Mouse (Mus musculus) frontal cortex, postnatal 10 days (tissue): ENCODE data around the gene Myo15b.
A peak's percentile ranks its signal among the peaks of the same experiment; 100 is the strongest.

Experiments
- DNase-seq, 2 experiments: peaks; one replicate each; pipeline ENCODE4 v3.0.0; 2022; ENCODE audit warnings: low spot score in 2 of 2, mixed read lengths in 1 of 2

Myo15b gene

DNA sequence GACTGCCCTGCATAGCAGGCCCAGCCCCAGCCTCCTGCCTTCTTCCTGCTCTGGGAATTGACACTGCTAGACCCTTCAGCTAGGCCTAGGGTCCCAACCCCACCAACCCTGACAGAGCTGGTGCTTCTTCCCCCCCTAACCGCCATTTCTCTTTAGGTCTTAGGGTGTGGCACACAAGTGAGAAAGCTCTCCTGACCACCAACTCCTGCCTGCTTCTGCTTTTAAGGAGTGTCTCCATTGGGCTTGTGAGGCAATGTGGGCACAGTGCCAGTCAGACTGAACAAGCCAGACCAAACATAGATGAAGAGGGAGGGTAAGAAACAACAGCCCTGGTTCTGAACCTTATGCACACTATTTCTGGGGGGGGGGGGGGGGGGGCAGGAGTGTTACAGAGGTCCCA, 44.6 kb downstream of the Myo15b start:
- DNase-seq = no peak

DNA sequence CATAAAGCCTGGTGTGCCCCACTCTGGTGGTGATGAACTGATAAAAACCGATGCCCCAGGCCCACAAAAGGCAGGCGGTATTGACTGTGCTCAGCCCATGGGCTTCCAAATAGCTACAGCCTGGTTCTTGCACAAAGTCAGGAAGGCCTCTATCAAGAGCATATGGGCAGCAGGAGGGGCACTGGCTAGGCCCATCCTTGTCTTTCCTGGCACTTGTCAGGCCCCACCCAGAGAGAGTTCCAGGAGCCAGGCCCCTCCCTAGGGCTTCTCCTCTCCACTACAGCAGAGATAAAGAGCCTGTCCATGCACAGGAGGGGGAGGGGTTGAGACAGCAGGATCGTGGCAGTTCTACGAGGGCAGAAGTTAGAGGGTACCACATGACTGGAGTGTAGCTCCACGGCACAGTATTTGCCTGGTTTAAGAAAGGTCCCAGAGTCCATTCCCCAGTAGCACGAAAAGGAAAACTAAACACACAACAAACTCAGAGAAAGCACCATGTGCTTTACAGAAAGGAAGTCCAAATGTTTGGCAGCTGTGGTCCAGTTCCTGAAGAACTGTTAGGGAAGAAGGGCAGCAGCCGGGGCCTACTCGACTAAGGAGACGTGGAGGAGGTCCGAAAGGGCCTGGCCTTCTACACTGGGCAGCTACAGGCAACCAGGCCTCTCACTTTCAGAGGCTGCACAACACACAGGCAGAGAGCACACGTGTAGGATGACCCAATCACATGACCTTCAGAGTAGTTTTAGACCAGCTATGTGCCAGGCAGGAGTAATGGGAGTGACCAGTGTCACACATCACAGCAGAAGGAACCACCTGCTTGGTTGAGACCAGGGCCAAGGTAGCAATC, 45.4 kb downstream of the Myo15b start:
- DNase-seq = no peak

DNA sequence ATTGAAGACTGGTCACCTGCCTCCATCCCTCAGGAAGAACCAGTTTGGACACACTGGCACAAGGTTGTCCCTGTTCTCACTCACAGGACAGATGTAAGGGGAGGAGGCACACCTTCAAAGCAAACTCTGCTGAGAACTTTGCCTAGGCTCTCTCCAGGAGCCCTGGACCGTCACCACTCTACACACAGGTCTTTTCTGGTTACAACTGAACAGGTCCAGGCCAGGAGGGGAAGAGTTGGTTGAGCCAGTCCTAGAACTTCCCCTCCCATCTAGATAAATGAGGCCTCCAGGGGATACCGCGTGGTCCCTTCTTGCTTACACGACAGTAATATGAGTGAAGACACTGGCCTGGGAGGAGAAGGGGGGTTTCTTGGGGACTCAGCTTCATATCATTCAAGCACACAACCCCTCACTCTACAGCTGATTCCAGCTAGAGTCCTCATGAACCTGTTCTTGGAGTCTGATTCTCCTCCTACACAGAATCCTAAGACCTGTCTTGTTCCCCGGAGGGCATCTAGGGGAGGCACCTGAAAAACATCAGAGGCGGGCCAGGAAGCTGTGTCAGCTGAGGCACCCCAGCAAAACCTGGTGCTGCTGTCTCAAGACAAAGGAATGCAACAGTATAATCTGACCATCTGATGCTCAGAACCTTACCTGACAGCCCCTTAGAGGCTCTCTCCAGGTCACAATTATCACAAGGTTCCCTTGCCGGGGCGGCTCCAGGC, 46.2 kb downstream of the Myo15b start:
- DNase-seq = no peak

DNA sequence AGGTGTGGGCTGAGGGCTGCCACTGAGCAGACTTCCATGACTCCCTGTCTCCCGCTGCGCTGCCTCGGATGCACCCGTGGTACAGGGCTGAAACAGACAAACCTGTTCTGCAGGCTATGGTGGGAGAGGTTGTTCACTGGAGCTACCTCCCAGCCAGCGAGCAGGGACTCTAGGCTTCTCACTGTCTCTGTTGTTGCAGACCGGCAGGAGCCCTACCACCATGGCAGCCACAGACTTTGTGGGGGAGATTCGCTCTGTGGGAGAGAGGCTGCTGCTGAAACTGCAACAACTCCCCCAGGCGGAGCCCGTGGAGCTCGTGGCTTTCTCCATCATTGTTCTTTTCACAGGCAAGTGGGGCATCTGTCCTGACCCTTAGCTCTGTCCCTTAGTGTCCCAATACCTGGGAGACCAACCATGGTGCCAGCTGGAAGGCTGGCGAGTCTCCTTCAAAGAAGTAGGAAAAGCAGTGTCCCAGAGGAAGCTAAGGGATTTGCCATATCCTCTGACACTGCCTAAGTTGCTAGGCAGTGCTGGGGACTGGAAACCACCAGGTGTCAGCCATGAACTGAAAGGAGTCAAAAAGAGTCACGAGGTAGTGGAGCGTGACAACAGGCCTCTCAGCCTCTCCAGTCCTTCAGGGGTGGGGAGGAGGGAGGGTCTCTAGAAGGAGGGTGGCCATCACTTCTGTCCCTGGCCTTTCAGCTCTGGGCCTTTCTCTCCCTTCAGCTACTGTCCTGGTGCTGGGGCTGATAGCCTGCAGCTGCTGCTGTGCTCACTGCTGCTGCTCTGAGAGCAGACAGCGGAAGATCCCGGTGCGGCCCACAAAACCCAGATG, 47.0 kb downstream of the Myo15b start:
- no peak for DNase-seq

DNA sequence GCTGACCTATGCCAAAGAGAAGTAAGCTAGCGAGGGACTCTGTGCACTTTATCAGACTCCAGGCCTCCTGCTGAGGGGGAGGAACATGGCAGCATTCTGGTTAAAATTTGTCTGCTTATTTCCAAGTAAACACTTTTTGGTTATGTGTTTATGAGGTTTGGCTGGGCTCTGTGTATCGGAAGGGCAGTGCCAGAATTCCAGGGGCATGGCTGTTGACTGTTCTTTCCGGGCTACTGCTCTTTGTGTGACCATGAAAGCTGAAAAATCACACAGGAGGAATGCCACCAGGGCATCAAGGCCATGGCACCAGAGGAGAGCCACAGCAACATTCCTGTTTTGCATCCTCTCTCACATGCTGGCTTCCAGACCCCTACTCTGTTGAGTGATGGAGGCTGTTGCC, 47.9 kb downstream of the Myo15b start:
- DNase-seq = no peak

DNA sequence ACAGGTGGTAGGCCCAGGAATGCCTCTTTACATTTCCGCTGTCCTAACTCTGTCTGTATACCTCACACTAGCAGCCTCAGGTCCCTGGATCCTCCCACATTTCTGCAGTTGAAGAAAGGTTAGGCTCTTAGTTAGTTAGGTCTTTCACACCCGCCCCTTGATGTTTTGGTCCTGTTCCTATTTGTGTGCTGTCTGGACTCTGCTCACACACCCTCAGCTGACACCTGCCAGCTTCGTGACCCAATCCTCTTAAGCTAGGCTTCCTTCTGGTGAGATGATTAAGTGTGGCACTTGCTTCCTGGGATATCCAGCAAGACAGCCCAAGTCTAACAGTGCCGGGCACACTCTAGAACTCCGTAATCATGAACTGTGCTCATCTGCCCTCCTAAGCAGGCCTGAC, 48.3 kb downstream of the Myo15b start:
- no peak for DNase-seq

DNA sequence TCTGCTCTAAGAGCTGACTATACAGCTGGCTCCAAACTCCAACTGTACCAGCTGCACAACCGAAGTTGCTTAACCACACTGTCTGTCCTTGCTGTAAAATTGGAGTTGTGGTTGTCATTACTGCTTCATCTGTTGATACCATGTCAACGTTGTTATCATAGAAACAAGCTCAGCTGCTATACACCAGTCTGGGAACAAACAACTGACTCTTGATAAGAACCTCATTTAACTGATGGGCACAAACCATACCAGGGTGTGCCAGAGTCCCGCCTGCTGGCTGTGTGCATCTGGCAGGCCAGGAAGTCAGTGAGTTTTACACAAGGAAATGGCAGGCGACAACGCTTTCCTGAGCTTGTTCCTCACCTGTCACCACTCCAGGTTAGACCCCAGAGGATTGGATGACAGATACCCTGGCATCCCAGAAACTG, 52.9 kb downstream of the Myo15b start:
- no peak for DNase-seq

DNA sequence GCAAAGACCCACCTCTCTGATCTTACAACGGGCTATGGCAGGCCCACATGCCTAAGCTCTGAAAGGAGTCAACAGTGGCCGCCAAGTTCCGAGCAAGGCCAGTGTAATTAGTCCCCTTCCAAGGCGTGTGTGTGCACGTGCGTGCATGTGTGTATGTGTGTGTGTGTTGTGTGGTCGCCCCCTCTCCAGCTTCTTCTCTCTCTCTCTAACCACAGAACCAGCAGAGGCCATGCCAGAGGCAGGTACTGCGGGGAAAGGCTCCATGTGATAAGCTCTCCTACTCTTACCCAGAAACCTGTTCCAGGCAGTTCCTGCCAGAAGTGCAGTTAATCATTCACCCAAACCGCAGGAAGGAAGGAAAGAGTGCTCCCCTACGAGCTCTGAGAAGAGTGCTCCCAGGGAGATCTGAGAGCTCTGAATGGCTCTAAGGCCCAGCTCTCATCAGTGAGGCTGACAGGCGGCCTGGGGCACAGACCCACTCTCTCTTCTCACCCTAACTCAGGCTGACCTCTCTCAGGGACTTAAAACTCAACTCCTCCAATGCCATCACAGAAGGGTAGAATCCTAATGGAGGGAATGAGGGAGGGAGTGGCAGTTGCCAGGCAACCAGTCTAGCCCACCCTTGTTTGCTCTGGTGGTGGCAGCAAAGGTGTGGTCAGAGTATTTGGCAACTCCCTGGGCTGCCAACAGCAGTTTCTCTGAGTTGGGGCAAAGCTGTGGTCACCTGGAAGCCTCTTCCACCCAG, 53.6 kb downstream of the Myo15b start, which contains the start of gene Smim6:
Gene Smim6, plus strand, starts transcription at position 386 of the 745 bp plus-strand sequence.
- no peak for DNase-seq

DNA sequence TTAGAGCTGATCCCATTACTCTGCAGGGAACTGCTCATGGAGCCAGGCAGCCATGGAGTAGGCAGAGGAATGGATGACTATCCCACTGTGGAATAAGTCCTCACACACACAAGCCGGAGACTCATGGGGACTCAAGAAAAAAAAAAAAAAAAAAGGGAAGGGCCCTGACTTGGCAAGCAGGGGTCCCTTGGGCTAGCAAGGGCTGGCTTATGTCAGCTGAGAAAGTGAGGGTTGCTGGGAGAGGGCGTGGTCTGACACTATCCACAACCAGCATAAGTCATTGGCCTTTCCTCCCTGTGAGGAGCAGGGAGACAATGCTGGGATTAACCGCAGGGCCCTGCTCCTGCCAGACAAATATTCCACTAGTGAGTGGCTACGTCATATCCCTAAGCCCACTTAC, 58.4 kb downstream of the Myo15b start:
- DNase-seq = no peak

DNA sequence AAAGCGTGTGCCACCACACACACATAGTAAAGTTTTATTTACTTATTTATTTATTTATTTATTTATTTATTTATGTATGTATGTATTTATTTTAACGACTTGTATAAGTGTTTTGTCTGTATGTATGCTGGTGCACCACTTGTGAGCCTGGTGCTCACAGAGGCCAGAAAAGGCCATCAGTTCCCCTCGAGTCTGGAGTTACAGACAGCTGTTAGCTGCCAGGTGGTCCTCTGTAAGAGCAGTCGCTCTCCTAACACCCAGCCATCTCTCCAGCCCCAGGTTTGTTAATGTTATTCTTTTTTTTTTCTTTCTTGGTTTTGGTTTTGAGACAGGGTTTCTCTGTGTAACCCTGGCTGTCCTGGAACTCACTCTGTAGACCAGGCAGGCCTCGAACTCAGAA, 60.4 kb downstream of the Myo15b start:
- no peak for DNase-seq

DNA sequence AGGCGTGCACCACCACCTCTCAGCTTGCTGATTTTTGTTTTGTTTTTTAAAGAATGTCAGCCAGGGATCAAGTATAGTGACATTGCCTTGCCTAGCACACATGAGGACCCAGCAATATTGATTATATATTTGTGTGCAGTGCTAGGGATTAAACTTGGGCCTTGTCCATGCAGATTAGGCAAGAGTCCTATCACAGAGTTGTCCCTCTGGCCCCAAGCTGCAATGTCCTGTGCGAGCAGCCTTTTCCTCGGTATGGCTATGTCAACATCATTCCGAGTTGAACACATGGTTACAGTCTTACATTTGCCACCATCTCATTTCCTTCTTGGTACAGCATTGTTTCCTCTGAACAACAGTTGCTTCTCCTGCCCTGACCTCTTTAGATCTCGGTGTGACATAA, 60.9 kb downstream of the Myo15b start:
- no peak for DNase-seq

DNA sequence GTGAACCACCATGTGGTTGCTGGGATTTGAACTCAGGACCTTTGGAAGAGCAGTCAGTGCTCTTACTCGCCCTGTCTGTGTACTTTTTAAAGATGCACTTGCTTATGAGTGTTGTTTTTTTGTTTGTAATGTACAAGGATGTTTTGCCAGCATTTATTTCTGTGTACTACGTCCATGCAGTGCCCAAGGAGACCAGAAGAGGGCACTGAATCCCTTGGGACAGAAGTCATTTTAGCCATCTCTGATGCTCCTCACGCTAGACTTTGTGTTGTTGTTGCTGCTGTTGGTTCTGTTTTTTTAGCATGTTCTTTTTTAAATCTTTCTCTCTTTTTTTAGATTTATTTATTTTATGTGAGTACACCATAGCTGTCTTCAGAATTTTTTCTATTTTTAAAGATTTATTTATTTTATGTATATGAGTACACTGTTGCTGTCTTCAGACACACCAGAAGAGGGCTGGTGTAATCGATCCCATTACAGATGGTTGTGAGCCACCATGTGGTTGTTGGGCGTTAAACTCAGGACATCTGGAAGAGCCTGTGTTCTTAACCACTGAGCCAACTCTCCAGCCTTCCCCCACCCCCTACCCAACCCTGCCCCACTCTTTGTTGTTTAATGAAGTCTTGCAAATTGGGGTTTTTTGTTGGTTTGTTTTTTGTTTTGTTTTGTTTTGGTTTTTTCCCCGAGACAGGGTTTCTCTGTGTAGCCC, 62.1 kb downstream of the Myo15b start:
- no peak for DNase-seq

DNA sequence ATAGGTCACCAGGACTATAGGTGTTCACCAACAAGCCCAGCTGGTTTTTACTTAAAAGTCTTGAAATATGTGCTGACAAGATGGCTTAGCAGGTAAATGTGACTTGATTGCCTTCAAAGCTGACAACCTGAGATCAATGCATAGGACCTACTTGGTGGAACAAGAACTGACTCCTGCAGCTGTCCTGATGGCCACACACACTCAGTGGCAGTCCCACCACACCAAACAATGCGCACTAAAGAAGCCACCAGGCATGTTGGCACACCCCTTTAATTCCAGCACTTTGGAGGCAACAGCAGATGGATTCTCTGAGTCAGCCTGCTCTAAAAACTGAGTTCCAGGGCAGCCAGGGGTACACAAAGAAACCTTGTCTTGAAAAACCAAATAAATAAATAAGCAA, 63.8 kb downstream of the Myo15b start:
- DNase-seq = no peak

DNA sequence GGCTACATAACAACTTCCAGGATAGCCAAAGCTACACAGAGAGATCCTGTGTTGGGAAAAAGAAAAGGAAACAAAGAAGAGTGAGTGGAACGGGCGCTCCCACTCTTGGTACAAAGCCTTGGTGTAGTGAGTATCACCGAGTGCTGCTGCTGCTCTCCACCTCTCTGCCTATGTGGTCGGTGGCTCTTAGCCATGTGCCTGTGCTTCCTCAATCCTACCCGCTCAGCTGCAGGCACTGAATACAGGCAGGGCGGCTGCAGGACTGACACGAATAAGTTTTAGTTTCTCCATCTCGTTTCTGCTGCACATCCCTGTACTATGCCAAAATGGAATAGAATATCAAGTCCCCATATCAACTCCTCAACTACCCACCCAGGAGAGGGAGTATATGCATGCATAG, 70.8 kb downstream of the Myo15b start:
- no peak for DNase-seq

DNA sequence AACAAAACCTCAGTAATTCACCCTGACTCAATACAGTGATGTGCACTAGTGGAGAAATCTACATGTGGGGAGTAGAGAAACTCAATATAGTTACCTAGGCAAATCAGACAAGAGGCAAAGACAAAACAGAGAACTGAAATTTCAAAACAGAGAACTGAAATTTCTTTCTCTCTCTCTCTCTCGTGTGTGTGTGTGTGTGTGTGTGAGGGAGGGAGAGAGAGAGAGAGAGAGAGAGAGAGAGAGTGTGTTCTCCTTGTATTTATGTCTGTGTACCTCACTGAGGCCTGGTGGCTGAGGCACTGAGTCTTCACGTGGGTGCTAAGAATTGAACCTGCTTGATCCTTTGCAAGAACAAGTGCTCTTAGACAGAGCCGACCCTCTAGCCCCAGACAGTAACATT, 71.6 kb downstream of the Myo15b start:
- no peak for DNase-seq

DNA sequence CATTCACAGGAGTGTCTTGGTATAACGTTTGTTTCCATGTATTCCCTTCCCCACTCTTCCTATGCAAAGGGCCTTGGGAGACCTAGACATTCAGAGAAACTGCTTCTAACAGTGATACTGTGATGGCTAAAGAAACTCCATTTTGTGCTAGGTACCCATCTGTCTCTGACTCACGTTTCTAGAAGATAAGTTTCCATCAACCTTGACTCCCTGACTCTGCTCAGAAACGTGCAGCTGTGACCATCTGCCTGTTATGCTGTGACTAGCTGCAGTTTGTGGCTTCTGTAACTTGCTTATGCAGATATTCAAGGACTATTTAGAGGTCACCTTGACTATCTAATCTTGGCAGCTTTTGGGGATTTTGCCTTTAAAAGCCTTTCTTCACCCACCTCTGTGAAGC, 73.0 kb downstream of the Myo15b start:
- DNase-seq = no peak

DNA sequence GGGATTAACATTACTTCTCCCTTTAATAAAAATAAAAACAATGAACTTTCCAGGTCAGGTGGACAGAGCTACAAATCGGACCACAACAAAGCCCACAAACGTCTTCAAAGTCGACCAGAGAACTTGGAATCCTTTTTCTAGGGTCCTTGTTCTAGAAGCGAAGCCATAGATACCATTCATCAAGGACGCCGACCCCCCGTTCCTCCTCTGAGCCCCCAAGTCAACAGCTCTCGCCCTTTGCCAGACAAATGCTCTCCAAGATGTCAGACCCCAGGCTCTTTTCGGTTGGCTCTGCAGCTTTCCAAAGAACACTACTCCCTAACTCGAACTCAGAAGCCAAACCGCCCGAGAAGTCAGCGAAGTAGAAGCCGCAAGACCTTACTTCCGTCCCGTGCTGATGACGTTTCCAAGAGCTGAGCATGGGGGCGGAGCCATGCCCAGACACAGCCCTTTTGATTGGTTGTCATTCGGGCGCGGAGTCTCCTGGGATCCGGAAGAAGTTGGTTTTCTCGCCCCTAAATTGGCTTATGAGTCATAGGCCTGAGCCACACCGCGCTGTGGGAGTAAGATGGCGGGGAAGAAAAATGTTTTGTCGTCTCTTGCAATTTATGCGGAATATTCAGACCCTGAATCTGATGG, 75.0 kb downstream of the Myo15b start, which contains the start of the genes Sap30bp and Recql5:
Gene Sap30bp, plus strand, starts transcription at position 175 of the 639 bp plus-strand sequence.
Gene Recql5, minus strand, starts transcription at position 370 of the 639 bp plus-strand sequence.
- DNase-seq = peak; percentile 96 to 98

DNA sequence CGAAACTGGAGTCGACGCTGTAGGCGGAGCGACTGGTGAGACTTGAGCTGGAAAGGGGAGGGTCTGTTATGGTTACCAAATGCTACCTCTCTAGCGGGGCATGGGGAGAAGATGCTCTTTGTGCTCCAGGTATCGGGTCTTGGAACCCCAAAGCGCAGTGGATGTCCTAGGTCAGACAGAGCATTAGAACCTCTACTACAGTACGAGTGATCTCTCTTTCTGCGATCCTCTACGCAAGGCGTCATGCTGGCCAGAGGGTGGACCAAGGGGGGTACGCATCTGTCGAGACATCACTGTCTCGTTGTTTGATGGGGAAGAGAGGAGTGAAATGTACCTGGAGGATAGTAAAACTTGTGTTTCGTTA, 75.5 kb downstream of the Myo15b start:
- DNase-seq = no peak

DNA sequence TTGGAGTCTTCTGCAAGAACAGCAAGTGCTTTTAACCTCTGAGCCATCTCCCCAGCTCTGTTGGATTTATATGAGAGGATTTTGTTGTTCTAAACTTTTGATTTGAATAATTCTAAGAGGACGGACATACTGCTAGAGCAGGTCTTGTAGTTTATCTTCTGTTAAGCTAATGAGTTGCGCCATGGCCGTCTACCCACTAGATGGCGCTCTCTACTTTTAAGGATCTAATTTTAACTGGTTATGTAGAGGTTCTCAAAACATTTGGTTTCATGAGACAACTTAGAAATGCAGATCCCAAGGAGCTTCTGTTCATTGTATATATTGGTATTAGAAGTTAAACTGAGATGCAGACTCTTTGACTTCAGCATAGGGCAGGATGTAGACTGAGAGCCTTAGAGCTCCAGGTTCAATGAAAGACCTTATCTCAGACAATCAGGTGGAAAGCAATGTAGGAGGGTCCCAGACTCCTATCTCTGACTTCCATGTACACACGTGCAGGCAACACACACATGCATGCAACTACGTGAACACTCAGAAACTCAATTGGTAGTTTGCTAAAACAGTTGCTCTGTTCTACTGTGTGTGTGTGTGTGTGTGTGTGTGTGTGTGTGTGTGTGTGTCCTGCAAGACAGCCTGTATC, 81.6 kb downstream of the Myo15b start:
- peak in 1 of 2 experiments; percentile 50 for DNase-seq

DNA sequence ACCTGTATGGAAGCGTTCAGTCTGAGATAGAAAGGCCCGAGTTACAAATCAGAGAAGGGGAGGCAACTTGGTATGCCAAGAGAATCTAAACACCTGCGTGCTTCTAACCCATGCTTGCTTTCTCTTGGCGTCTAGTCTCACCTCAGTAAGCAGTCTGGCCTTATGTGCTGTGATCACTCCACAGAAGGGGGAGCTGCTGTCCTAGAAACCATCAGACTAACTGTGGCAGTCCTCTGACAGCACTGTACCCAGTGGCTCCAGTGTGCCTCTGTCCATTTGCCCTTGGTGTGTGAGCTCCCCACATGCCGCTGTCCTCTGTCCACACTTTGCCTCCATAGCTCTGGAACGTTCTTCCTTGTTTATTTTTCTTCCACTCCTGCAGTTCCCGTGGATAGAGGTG, 83.8 kb downstream of the Myo15b start:
- DNase-seq = no peak
